Mouse (Mus musculus) midbrain, embryonic 11.5 days (tissue): ENCODE results near the gene 2610028H24Rik. TPM values are rescaled to one million over a fixed set of nuclear protein-coding genes. Genes with fewer than 3 reads are reported as not detected.

Experiments
- ATAC-seq: fragments of 200-750 bp; cut with Nextera tagmentation; 2 replicates; pipeline ENCODE4 v1.8.0; 2017; ENCODE audit warnings: moderate TSS enrichment, moderate library complexity; ENCODE audit not compliant: low FRiP score
- DNase-seq: peaks from one replicate; pipeline ENCODE4 v3.0.0; 2015; ENCODE audit warnings: low spot score; ENCODE audit errors: missing footprints
- H3K27ac ChIP-seq: fragments of 300-500 bp; sonication (generic); 2 replicates; pipeline ENCODE4 v1.5.1; 2014; ENCODE audit warnings: low read depth, low read length
- H3K27me3 ChIP-seq: fragments of 300-500 bp; sonication (generic); 2 replicates; pipeline ENCODE4 v1.6.1; 2014; ENCODE audit warnings: mild to moderate bottlenecking, low read length, moderate library complexity, mixed read lengths; ENCODE audit not compliant: control insufficient read depth, insufficient read depth
- H3K36me3 ChIP-seq: fragments of 300-500 bp; sonication (generic); 2 replicates; pipeline ENCODE4 v1.6.1; 2014; ENCODE audit warnings: mild to moderate bottlenecking, low read length, moderate library complexity, mixed read lengths; ENCODE audit not compliant: control insufficient read depth, insufficient read depth
- H3K4me1 ChIP-seq: fragments of 300-500 bp; sonication (generic); 2 replicates; pipeline ENCODE4 v1.6.1; 2014; ENCODE audit warnings: low read length; ENCODE audit not compliant: control insufficient read depth, insufficient read depth
- H3K4me2 ChIP-seq: fragments of 300-500 bp; sonication (generic); 2 replicates; pipeline ENCODE4 v1.6.1; 2014; ENCODE audit warnings: mild to moderate bottlenecking, moderate library complexity
- H3K4me3 ChIP-seq: fragments of 300-500 bp; sonication (generic); 2 replicates; pipeline ENCODE4 v1.5.1; 2014; ENCODE audit warnings: low read depth, low read length
- H3K9ac ChIP-seq: fragments of 300-500 bp; sonication (generic); 2 replicates; pipeline ENCODE4 v1.6.1; 2014; ENCODE audit warnings: low read length
- H3K9me3 ChIP-seq: fragments of 300-500 bp; sonication (generic); 2 replicates; pipeline ENCODE4 v1.6.1; 2016; ENCODE audit warnings: low read length; ENCODE audit not compliant: control insufficient read depth
- WGBS: fragments of 180-500 bp; shearing (Covaris S2); extraction: QIAGEN DNeasy Blood & Tissue Kit; methylation state at CpG from one replicate; pipeline ENCODE4 v1.1.7; 2014; 5-methylcytosine and 5-hydroxymethylcytosine counted together
- polyA plus RNA-seq: library from polyadenylated mRNA; unstranded; fragments of >200 nt; fragmentation: Nextera tagmentation; extraction: Ambion mirVana; gene quantifications from 2 replicates; pipeline ENCODE4 v1.2.1, GENCODE M21; 2014

The 2610028H24Rik gene
- not detected in 2 replicates for polyA plus RNA-seq

GRCm38 (mm10) chr10:76448851-76449250, at the start of gene 2610028H24Rik:
Gene 2610028H24Rik (plus strand): TSS chr10:76449081.
- H3K4me3 ChIP-seq = no peak within 1 kb of the TSS
- WGBS = 57% methylated on average over 5 of the region's 5 CpGs
- no peak within 1 kb of the TSS for H3K9ac ChIP-seq
- no peaks in the 10 kb centered on the region for H3K9me3 ChIP-seq
- no peaks in the 10 kb centered on the region for H3K4me1 ChIP-seq
- ATAC-seq (no peak), DNase-seq (no peak)
- H3K27me3 ChIP-seq = no peaks in the 10 kb centered on the region
- H3K4me2 ChIP-seq = no peak within 1 kb of the TSS
- H3K36me3 ChIP-seq = no peaks in the 10 kb centered on the region
- no peak within 1 kb of the TSS for H3K27ac ChIP-seq

- Histone ChIP-seq H3K4me3 (no peak overlapping the region), H3K4me1 (no peaks in the 10 kb centered on the region), H3K27ac (no peak overlapping the region), H3K9me3 (no peaks in the 10 kb centered on the region), H3K36me3 (peaks cover 29% of the 10 kb centered on the region), H3K9ac (no peak overlapping the region), H3K27me3 (no peaks in the 10 kb centered on the region), H3K4me2 (no peak overlapping the region)
- no peak for DNase-seq
- no peak for ATAC-seq
- WGBS = 89% methylated on average over 10 of the region's 10 CpGs
Measured at GRCm38 (mm10) chr10:76408520-76408919, 40.4 kb upstream of the 2610028H24Rik start.

GRCm38 (mm10) chr10:76416811-76417210, 32.1 kb upstream of the 2610028H24Rik start:
- H3K36me3 ChIP-seq = peaks cover 30% of the 10 kb centered on the region
- H3K9ac ChIP-seq = no peak overlapping the region
- H3K4me3 ChIP-seq = no peak overlapping the region
- H3K27me3 ChIP-seq = no peaks in the 10 kb centered on the region
- 85% methylated on average over 12 of the region's 12 CpGs for WGBS
- no peak overlapping the region for H3K27ac ChIP-seq
- H3K4me2 ChIP-seq = no peak overlapping the region
- ATAC-seq (no peak), DNase-seq (no peak)
- no peaks in the 10 kb centered on the region for H3K9me3 ChIP-seq
- no peaks in the 10 kb centered on the region for H3K4me1 ChIP-seq

- Histone ChIP-seq H3K36me3 (peaks cover 35% of the 10 kb centered on the region), H3K4me1 (no peaks in the 10 kb centered on the region), H3K9me3 (no peaks in the 10 kb centered on the region), H3K27ac (no peak overlapping the region), H3K4me3 (no peak overlapping the region), H3K9ac (no peak overlapping the region), H3K4me2 (no peak overlapping the region), H3K27me3 (no peaks in the 10 kb centered on the region)
- ATAC-seq (no peak), DNase-seq (no peak)
- 96% methylated on average over 7 of the region's 7 CpGs for whole genome bisulfite sequencing
Measured at GRCm38 (mm10) chr10:76425674-76426073, 23.2 kb upstream of the 2610028H24Rik start.

- no peaks in the 10 kb centered on the region for H3K27me3 ChIP-seq
- 95% methylated on average over 11 of the region's 11 CpGs for WGBS
- no peaks in the 10 kb centered on the region for H3K9me3 ChIP-seq
- no peak overlapping the region for H3K27ac ChIP-seq
- no peak overlapping the region for H3K9ac ChIP-seq
- no peak for ATAC-seq
- H3K4me3 ChIP-seq = no peak overlapping the region
- DNase-seq = no peak
- H3K36me3 ChIP-seq = peaks cover 24% of the 10 kb centered on the region; the same call in 1 of the 2 replicates
- no peak overlapping the region for H3K4me2 ChIP-seq
- H3K4me1 ChIP-seq = no peaks in the 10 kb centered on the region
Measured at GRCm38 (mm10) chr10:76433925-76434324, 15.0 kb upstream of the 2610028H24Rik start.

GRCm38 (mm10) chr10:76439107-76439890, 9.6 kb upstream of the 2610028H24Rik start:
- Histone ChIP-seq H3K9me3 (no peaks in the 10 kb centered on the region), H3K27me3 (no peaks in the 10 kb centered on the region), H3K36me3 (peaks cover 12% of the 10 kb centered on the region; the same call in 1 of the 2 replicates), H3K27ac (no peak overlapping the region), H3K4me2 (no peak overlapping the region), H3K9ac (no peak overlapping the region), H3K4me1 (peaks cover 4% of the 10 kb centered on the region), H3K4me3 (no peak overlapping the region)
- no peak for ATAC-seq
- 95% methylated on average over 9 of the region's 9 CpGs for WGBS
- DNase-seq = no peak

- H3K9me3 ChIP-seq = no peaks in the 10 kb centered on the region
- no peak within 1 kb of the TSS for H3K4me3 ChIP-seq
- no peak within 1 kb of the TSS for H3K9ac ChIP-seq
- H3K27ac ChIP-seq = no peak within 1 kb of the TSS
- no peaks in the 10 kb centered on the region for H3K27me3 ChIP-seq
- peaks cover 4% of the 10 kb centered on the region for H3K4me1 ChIP-seq
- ATAC-seq (no peak), DNase-seq (no peak)
- H3K36me3 ChIP-seq = peaks cover 8% of the 10 kb centered on the region; the same call in 1 of the 2 replicates
- WGBS = 95% methylated on average over 17 of the region's 17 CpGs
- no peak within 1 kb of the TSS for H3K4me2 ChIP-seq
Measured at GRCm38 (mm10) chr10:76440281-76440680, 8.6 kb upstream of the 2610028H24Rik start, which contains the start of gene AC141477.1. Gene AC141477.1 (minus strand): TSS chr10:76440444.

- ATAC-seq = peak; percentile 99
- peak within 1 kb of the TSS; percentile 75 for H3K4me3 ChIP-seq
Measured at GRCm38 (mm10) chr10:76442178-76443088, 6.4 kb upstream of the 2610028H24Rik start, which contains the start of gene Pcnt. Gene Pcnt (minus strand): TSS chr10:76442786.

More at GRCm38 (mm10) chr10:76442178-76443088, 6.4 kb upstream of the 2610028H24Rik start, which contains the start of gene Pcnt:
- WGBS = under 1% methylated on average over 78 of the region's 78 CpGs
- DNase-seq = peak; percentile 99
- Histone ChIP-seq H3K9me3 (no peaks in the 10 kb centered on the region), H3K4me1 (peaks cover 4% of the 10 kb centered on the region), H3K27ac (peak within 1 kb of the TSS; percentile 85), H3K36me3 (peaks cover 2% of the 10 kb centered on the region; the same call in 1 of the 2 replicates), H3K4me2 (peak within 1 kb of the TSS; percentile 62), H3K9ac (peak within 1 kb of the TSS; percentile 73), H3K27me3 (no peaks in the 10 kb centered on the region)
